Mouse (Mus musculus): ENCODE measurements around the gene Olfr392. TPM values are rescaled to one million over a fixed set of nuclear protein-coding genes. Genes with fewer than 3 reads are reported as not detected.

The Olfr392 gene
- not detected in 2 replicates for total RNA-seq (2021)
- long read RNA-seq, result 0 reads

GRCm38 (mm10) chr11:73816949-73817348 is at the start of gene Olfr392:
Olfr392 (minus strand) TSS chr11:73817049.
- DNase-seq, result no peak

GRCm38 (mm10) chr11:73851354-73851753 is 34.5 kb upstream of the Olfr392 start, which contains the start of gene Olfr393:
Olfr393 (minus strand) TSS chr11:73851454.
- DNase-seq, result no peak

- DNase-seq, result no peak
Measured at GRCm38 (mm10) chr11:73802952-73803351, 13.9 kb downstream of the Olfr392 start, which contains the start of gene Olfr391-ps. Olfr391-ps (minus strand) TSS chr11:73803052.

- DNase-seq, result no peak
Measured at GRCm38 (mm10) chr11:73782664-73783063, 34.2 kb downstream of the Olfr392 start, which contains the start of gene Olfr390. Olfr390 (plus strand) TSS chr11:73782964.

- no peak for DNase-seq
Measured at GRCm38 (mm10) chr11:73780613-73781012, 36.2 kb downstream of the Olfr392 start, which contains the start of gene Olfr389. Olfr389 (minus strand) TSS chr11:73780713.

Other genes starting within 250 kb of the Olfr392 start
- gene Olfr385, start 224.0 kb downstream of the Olfr392 start, total RNA-seq (2021), result not detected in 2 replicates
- not detected in 2 replicates for gene Olfr384, start 218.5 kb downstream of the Olfr392 start, total RNA-seq (2021)
- not detected in 2 replicates for gene Zfp735, start 128.3 kb downstream of the Olfr392 start, total RNA-seq (2021)
- not detected in 2 replicates for gene Olfr389, start 36.3 kb downstream of the Olfr392 start, total RNA-seq (2021)
- not detected in 2 replicates for gene Olfr390, start 34.1 kb downstream of the Olfr392 start, total RNA-seq (2021)
- gene Olfr391-ps, start 14.0 kb downstream of the Olfr392 start, total RNA-seq (2021), result not detected in 2 replicates
- not detected in 2 replicates for gene Olfr393, start 34.4 kb upstream of the Olfr392 start, total RNA-seq (2021)
- not detected in 2 replicates for gene Olfr394, start 73.7 kb upstream of the Olfr392 start, total RNA-seq (2021)
- gene Olfr395, start 92.2 kb upstream of the Olfr392 start, total RNA-seq (2021), result not detected in 2 replicates
- gene Olfr23, start 119.6 kb upstream of the Olfr392 start, total RNA-seq (2021), result not detected in 2 replicates
- gene Olfr397, start 143.8 kb upstream of the Olfr392 start, total RNA-seq (2021), result not detected in 2 replicates
- gene Olfr398, start 173.4 kb upstream of the Olfr392 start, total RNA-seq (2021), result not detected in 2 replicates
- gene Olfr139, start 239.5 kb upstream of the Olfr392 start, total RNA-seq (2021), result not detected in 2 replicates
- not detected in 2 replicates for gene Olfr399, start 239.6 kb upstream of the Olfr392 start, total RNA-seq (2021)